Mouse (Mus musculus) embryonic facial prominence, embryonic 11.5 days (tissue): ENCODE data around the gene Cyth1. TPM values are rescaled to one million over a fixed set of nuclear protein-coding genes. Genes with fewer than 3 reads are reported as not detected.

Source experiments
- ATAC-seq: fragments of 200-750 bp; cut with Nextera tagmentation; replicated peaks from 2 replicates; pipeline ENCODE4 v1.8.0; 2017; ENCODE audit warnings: low read depth; ENCODE audit not compliant: insufficient number of reproducible peaks, low FRiP score, low TSS enrichment
- DNase-seq: peaks from one replicate; pipeline ENCODE4 v3.0.0-alpha.2; 2015; ENCODE audit warnings: low spot score
- H3K27ac ChIP-seq: fragments of 300-500 bp; sonication (generic); replicated peaks from 2 replicates; pipeline ENCODE4 v1.5.1; 2014; ENCODE audit warnings: mild to moderate bottlenecking, low read depth, low read length, control low read depth
- H3K27me3 ChIP-seq: fragments of 300-500 bp; sonication (generic); 2 replicates; pipeline ENCODE4 v1.6.1; 2014; ENCODE audit warnings: mild to moderate bottlenecking, low read length, moderate library complexity, mixed read lengths; ENCODE audit not compliant: control insufficient read depth, insufficient read depth
- H3K36me3 ChIP-seq: fragments of 300-500 bp; sonication (generic); replicated peaks from 2 replicates; pipeline ENCODE4 v1.6.1; 2014; ENCODE audit warnings: low read depth, mild to moderate bottlenecking, low read length, moderate library complexity, mixed read lengths; ENCODE audit not compliant: control insufficient read depth, insufficient read depth
- H3K4me1 ChIP-seq: fragments of 300-500 bp; sonication (generic); 2 replicates; pipeline ENCODE4 v1.6.1; 2014; ENCODE audit warnings: low read length, mixed read lengths; ENCODE audit not compliant: control insufficient read depth, insufficient read depth
- H3K4me2 ChIP-seq: fragments of 300-500 bp; sonication (generic); 2 replicates; pipeline ENCODE4 v1.6.1; 2014; ENCODE audit warnings: low read depth, mild to moderate bottlenecking, control low read depth, low read length, moderate library complexity
- H3K4me3 ChIP-seq: fragments of 300-500 bp; sonication (generic); 2 replicates; pipeline ENCODE4 v1.5.1; 2014; ENCODE audit warnings: low read depth, low read length, control low read depth
- H3K9ac ChIP-seq: fragments of 300-500 bp; sonication (generic); replicated peaks from 2 replicates; pipeline ENCODE4 v1.6.1; 2014; ENCODE audit warnings: mild to moderate bottlenecking, control low read depth, low read length
- H3K9me3 ChIP-seq: fragments of 300-500 bp; sonication (generic); replicated peaks from 2 replicates; pipeline ENCODE4 v1.6.1; 2016; ENCODE audit warnings: mild to moderate bottlenecking, low read length, inconsistent platforms, mixed read lengths; ENCODE audit not compliant: control insufficient read depth
- WGBS: fragments of 180-500 bp; shearing (Covaris S2); extraction: QIAGEN DNeasy Blood & Tissue Kit; methylation state at CpG from one replicate; pipeline ENCODE4 v1.1.7; 2014; 5-methylcytosine and 5-hydroxymethylcytosine counted together
- polyA plus RNA-seq: library from polyadenylated mRNA; unstranded; fragments of >200 nt; fragmentation: Nextera tagmentation; extraction: Ambion mirVana; gene quantifications from 2 replicates; pipeline ENCODE4 v1.2.1, GENCODE M21; 2014

Cyth1 gene
- polyA plus RNA-seq, 1 experiment from 2014 or later: 11.4 TPM

DNA sequence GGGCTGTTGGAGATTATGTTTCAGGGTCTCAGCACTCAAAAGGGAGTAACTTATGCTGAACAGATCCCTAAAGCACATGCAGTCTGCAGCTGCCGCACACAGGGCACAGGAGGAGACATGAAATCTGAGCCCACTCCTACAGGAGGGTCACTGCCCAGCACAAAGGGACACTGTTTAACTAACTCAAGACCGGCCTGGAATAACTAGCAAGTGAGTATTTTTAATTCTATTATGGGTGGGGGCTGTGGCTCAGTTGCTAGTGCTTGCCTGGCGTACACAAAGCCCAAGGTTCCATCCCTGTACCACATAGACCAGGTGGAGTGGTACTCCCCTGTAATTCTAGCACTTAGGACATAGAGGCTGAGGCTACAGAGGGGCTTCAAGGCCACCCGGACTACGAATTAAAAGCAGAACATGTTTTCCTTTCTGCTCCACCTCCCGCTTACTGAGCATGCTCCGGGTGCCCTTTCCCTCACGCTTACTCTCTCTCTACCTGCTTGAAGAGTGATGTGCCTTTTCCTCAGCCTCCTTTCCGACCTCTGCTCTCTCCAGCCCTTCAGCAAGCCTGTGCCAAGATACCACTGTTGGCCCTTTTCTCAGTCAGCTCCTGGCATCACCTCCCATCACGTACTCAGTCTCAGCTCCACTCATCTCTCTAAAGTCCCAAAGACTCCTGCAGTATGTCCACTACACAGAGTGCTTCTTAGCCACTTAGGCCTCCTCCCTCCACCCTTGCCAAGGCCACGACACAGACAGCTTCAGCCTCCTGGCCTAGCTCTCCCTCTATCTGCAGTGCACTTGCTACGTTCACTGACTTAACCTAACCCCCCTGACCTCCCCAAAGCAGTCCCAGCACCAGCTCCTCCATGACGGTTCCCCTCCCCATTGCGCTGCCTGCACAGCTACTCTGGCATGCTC, 8.9 kb downstream of the Cyth1 start:
- Histone ChIP-seq H3K9me3 (no peaks in the 10 kb centered on the region), H3K9ac (peak overlapping the region; percentile 52), H3K27ac (peak overlapping the region; percentile 92), H3K4me2 (peak overlapping the region; percentile 31), H3K36me3 (no peaks in the 10 kb centered on the region), H3K4me3 (no peak overlapping the region), H3K4me1 (peaks cover 12% of the 10 kb centered on the region), H3K27me3 (no peaks in the 10 kb centered on the region)
- WGBS: 21% methylated on average over 14 of the region's 14 CpGs
- DNase-seq: peak; percentile 87
- ATAC-seq: peak; percentile 88

DNA sequence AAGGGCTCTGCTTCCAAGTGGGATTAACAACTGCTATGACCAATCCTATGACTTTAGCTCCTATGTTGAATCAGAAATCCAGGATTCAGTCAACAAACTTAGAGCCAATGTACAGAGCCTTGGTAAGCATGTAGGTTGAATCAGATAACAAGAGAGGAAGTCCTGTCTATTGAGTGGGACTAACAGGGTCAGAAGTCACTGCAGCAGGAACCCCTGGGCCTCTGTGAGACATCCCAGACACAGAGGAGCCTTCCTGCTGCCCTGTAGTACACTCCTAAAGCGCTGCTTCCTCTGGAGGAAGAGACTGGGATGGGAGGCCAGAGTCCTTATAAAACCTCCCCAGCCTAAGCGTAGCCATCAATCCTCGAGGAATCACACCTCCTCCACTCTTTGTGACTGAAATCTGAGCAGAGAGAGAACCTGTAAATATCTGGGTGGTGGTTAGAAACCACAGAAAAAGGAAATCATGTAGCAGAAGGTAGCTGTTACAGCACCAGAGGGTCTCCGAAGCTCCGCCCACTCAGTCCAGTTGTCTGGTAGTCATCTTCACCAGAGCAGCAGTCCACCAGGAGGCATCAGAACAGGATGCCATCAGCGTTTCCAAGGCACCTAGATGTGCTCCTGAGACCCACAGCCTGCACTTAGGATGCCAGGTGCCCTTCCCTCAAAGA, 11.7 kb downstream of the Cyth1 start:
- Histone ChIP-seq H3K4me3 (no peak overlapping the region), H3K4me1 (peaks cover 10% of the 10 kb centered on the region), H3K9me3 (no peaks in the 10 kb centered on the region), H3K4me2 (no peak overlapping the region), H3K27me3 (no peaks in the 10 kb centered on the region), H3K27ac (no peak overlapping the region), H3K36me3 (no peaks in the 10 kb centered on the region), H3K9ac (no peak overlapping the region)
- 60% methylated on average over 6 of the region's 6 CpGs for WGBS
- DNase-seq (no peak), ATAC-seq (no peak)

DNA sequence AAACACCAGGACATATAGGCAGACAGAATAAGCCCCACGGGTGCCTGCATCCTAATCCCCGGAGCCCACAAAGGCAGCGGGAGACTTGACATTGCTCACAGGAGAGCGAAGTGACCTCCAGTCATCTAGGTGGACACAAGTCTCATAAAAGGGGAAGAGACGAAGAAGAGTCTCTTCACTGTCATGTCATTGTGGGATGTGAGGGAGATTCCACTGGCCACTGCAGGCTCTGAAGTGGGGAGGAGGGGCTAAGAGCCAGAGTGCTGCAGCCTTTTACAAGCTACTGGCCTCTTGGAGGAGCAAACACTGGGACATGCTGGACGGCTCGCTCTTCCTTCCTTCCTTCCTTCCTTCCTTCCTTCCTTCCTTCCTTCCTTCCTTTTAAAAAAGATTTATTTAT, 13.5 kb downstream of the Cyth1 start:
- ATAC-seq (no peak), DNase-seq (no peak)
- peaks cover 5% of the 10 kb centered on the region for H3K4me1 ChIP-seq
- no peaks in the 10 kb centered on the region for H3K27me3 ChIP-seq
- no peak overlapping the region for H3K4me2 ChIP-seq
- H3K36me3 ChIP-seq: no peaks in the 10 kb centered on the region
- no peak overlapping the region for H3K9ac ChIP-seq
- H3K9me3 ChIP-seq: no peaks in the 10 kb centered on the region
- no peak overlapping the region for H3K27ac ChIP-seq
- WGBS: 86% methylated on average over 7 of the region's 7 CpGs
- H3K4me3 ChIP-seq: no peak overlapping the region

DNA sequence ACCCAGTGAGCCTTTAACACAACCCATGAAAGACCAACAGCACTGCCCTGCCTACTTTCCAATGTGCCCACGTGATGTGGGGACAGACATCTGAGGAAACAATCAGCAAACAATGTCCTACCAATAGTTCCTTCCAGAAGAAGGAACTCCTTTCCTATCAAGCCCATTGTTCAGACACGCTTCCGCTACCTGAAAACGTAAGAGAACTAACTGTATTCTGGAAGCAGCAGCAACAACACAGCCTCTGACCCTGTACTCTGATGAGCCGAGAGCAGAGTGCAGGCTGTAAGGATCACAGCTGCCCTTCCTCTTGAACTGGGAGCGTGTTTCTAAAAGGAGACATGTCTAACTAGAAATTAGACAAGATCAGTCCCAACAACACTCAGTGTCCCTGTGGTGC, 13.9 kb downstream of the Cyth1 start:
- no peaks in the 10 kb centered on the region for H3K27me3 ChIP-seq
- no peak overlapping the region for H3K9ac ChIP-seq
- no peak overlapping the region for H3K4me3 ChIP-seq
- ATAC-seq (no peak), DNase-seq (no peak)
- H3K4me1 ChIP-seq: peaks cover 1% of the 10 kb centered on the region; the same call in 1 of the 2 replicates
- H3K36me3 ChIP-seq: no peaks in the 10 kb centered on the region
- 83% methylated on average over 6 of the region's 6 CpGs for WGBS
- no peaks in the 10 kb centered on the region for H3K9me3 ChIP-seq
- no peak overlapping the region for H3K4me2 ChIP-seq
- no peak overlapping the region for H3K27ac ChIP-seq

DNA sequence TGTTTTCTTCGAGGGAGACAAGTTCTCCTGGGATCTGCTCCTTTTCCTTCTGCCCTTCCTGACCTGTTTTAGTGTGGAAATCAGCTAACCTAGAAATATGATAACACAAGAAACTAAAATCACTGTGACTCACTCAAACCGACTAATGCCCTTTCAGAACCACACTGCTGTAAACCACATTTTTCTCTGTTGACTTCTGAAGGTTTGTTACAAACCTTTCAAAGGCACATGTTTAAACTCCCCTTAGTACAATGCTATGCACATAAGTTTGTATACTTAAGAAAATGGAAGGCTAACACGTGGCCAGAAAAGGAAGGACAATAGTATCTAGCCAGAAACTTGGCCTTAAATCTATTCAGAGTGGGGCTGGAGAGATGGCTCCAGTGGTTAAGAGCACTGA, 14.5 kb downstream of the Cyth1 start:
- Histone ChIP-seq H3K9ac (no peak overlapping the region), H3K27me3 (no peaks in the 10 kb centered on the region), H3K4me1 (no peaks in the 10 kb centered on the region), H3K27ac (no peak overlapping the region), H3K4me3 (no peak overlapping the region), H3K36me3 (no peaks in the 10 kb centered on the region), H3K9me3 (no peaks in the 10 kb centered on the region), H3K4me2 (no peak overlapping the region)
- 64% methylated on average over 3 of the region's 3 CpGs for WGBS
- no peak for ATAC-seq
- DNase-seq: no peak

DNA sequence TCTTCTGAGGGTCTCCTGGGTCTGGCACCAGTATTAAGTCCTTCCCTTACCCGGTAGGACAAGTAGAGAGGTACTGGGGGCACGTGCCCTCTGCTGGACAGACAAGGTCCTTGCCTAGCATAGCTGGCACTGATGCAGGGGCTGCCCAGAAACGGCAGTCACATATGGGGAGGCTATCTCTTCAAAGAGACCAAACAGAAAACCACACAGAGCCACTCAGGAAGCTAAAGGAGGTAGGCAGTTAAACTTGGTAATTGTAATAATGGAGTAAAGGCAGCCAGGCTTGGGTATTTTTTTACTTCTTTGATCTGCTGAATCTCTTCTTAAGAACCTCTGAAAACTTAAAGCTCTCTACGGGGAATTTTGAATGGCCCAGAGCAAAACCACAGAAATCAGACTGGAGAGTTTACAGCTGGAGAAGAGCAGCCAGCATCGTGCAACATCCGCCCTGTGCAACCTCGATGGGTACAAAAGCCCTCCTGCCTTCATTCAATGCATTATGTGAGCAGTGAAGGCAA, 16.0 kb downstream of the Cyth1 start:
- Histone ChIP-seq H3K4me2 (no peak overlapping the region), H3K4me1 (no peaks in the 10 kb centered on the region), H3K9me3 (no peaks in the 10 kb centered on the region), H3K36me3 (no peaks in the 10 kb centered on the region), H3K4me3 (no peak overlapping the region), H3K27ac (no peak overlapping the region), H3K27me3 (no peaks in the 10 kb centered on the region), H3K9ac (no peak overlapping the region)
- ATAC-seq: no peak
- WGBS: 37% methylated on average over 7 of the region's 7 CpGs
- DNase-seq: peak; percentile 45

DNA sequence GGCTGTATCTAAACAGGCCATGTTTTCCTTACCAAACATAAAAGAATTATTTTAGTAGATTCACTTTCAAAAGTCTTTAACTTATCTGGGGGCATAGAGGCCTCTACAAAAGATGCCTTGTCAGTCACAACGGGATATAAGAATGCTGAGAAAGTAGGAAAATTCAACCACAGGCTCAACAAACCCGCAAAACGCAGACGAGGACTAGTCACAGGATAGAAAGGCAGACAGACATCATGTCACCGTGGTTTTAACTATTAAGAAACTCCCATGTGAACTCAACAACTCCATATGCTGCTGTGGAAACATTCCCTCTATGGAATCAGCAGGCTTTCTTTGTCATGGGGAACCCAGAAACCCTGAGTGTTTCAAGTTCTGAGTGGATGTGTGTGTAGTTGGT, 18.5 kb downstream of the Cyth1 start:
- ATAC-seq: no peak
- Histone ChIP-seq H3K9ac (no peak overlapping the region), H3K4me3 (no peak overlapping the region), H3K27me3 (no peaks in the 10 kb centered on the region), H3K27ac (no peak overlapping the region), H3K4me1 (no peaks in the 10 kb centered on the region), H3K4me2 (no peak overlapping the region), H3K36me3 (no peaks in the 10 kb centered on the region), H3K9me3 (no peaks in the 10 kb centered on the region)
- WGBS: 90% methylated on average over 5 of the region's 5 CpGs
- DNase-seq: no peak

DNA sequence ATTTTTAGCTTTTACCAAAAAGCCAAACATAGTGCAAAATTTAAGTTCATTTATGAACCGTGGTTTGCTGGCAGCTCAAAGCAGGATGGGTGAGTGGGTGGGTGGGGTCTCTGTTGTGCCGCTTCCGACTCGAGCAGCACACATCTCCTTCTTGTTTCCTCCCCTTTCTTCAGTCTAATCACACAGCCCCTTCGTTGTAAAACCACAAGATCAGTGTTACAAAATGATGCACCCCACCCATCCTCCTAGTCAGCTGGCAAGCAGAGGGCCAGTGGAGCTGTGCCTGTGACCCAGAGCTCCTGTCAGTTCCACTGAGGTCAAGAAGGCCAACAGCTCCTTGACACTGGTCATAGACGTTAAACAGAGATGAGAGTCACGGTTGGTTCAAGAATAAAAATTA, 20.7 kb downstream of the Cyth1 start:
- H3K27ac ChIP-seq: no peak overlapping the region
- H3K9ac ChIP-seq: no peak overlapping the region
- no peaks in the 10 kb centered on the region for H3K36me3 ChIP-seq
- no peak for DNase-seq
- H3K4me2 ChIP-seq: no peak overlapping the region
- H3K4me3 ChIP-seq: no peak overlapping the region
- WGBS: 73% methylated on average over 7 of the region's 7 CpGs
- H3K27me3 ChIP-seq: no peaks in the 10 kb centered on the region
- no peak for ATAC-seq
- H3K9me3 ChIP-seq: no peaks in the 10 kb centered on the region
- H3K4me1 ChIP-seq: no peaks in the 10 kb centered on the region; the same call in 1 of the 2 replicates
